Mouse (Mus musculus) CH12F3 (cell line): ENCODE measurements around the gene Phactr1.

Experiments used
- in situ Hi-C: fragments of 300-500 bp; cut with MboI; formaldehyde crosslinking; loops from 2 replicates; pipeline ENCODE4 v1.14.3; 2020; ENCODE audit warnings: low sequenced_read_pairs

Gene Phactr1

GRCm38 (mm10) chr13:42680391-42680994 is at the start of gene Phactr1:
Gene Phactr1 (plus strand): TSS chr13:42680623.
- in situ Hi-C loops = no loop called here

- in situ Hi-C loops = no loop called here
Observed at GRCm38 (mm10) chr13:42634908-42635307, 45.5 kb upstream of the Phactr1 start.

DNA sequence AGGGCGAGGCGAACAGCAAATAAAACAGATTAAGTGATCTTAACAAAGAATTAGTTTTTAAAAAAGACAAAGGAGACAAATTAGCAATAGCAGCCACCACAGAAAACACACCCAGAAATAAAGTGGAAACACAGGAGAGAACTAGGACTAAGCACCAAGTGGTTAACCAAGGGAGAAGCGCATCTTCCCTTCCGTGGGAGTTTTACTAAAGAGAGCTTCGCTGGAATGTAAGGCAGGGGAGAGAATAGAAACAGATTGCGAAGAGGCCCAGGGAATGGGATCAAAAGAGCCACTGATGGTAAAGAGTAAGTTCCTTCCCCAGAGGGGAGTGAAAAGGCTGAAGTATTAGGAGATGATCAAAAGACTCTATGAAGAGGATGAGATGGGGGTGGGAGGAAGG is 30.2 kb upstream of the Phactr1 start:
- in situ Hi-C loops = no loop called here

- in situ Hi-C loops = no loop called here
Observed at GRCm38 (mm10) chr13:42656643-42657315, 23.6 kb upstream of the Phactr1 start.

GRCm38 (mm10) chr13:42671651-42672290 is 8.7 kb upstream of the Phactr1 start:
- in situ Hi-C loops = no loop called here

DNA sequence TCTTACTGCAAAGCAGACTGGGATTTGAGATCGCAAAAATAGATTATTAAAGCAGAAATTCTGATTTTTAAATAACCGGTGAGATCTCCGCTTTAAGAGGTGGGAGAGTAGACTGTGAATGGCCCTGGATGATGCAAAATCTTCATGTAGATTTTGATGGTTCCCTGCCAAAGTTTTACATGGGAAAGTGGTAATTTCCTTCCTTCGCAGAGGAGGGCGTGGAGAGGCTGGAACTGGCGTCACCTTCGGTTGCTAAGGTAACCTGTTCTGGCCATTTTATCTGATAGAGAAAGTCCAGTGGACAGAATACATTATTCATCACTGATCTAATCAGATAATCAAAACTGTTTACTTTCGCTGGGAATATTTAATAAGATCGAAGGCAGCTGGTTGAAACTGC is 876 bp downstream of the Phactr1 start:
- in situ Hi-C loops = no loop called here

GRCm38 (mm10) chr13:42684181-42684580 is 3.8 kb downstream of the Phactr1 start:
- in situ Hi-C loops = no loop called here

- in situ Hi-C loops = no loop called here
Observed at GRCm38 (mm10) chr13:42692233-42692632, 11.8 kb downstream of the Phactr1 start.

GRCm38 (mm10) chr13:42696641-42697040 is 16.2 kb downstream of the Phactr1 start:
- in situ Hi-C loops = no loop called here

- in situ Hi-C loops = no loop called here
Observed at GRCm38 (mm10) chr13:42709148-42709547, 28.7 kb downstream of the Phactr1 start.

- in situ Hi-C loops = no loop called here
Observed at GRCm38 (mm10) chr13:42709611-42710331, 29.3 kb downstream of the Phactr1 start.

DNA sequence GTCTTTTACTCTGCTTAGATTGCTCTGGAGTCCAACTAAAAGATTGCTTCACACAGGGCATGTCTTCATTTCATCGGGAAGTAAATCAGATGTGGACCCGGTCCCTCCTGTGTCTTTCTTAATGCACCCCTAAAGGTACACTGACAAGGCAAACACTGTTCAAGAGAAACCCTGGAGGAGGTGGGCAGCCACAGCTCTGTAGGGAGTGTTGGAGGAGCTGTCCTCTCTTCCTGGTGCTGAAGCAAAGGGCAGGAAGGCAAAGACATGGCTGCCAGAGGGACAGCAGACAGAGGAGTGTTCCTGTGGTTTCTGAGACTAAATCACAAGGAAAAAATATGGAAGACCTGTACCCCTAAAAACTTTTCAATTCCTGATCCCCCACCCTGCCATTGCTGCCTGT is 31.1 kb downstream of the Phactr1 start:
- in situ Hi-C loops = no loop called here

DNA sequence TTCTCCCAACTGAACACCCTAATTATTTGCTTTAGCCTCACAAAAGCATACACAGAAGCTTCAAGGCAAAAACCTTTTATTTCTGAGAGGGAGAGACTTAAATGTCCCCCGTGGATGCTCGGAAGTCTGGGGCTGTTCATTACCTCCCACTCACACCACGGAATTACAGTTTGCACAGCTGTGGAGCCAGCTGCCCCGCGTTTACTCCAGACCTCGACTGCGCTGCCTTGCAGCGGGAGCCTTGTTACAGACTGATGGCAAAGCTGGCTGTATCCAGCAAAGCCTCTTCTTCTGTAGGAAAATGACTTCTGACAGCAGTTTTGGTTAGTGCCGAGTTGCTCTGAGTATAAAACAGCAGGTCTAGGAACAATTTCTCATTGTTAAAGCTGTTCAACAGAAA is 39.0 kb downstream of the Phactr1 start:
- in situ Hi-C loops = no loop called here

GRCm38 (mm10) chr13:42720135-42720534 is 39.7 kb downstream of the Phactr1 start:
- in situ Hi-C loops = no loop called here

GRCm38 (mm10) chr13:42720648-42721047 is 40.2 kb downstream of the Phactr1 start:
- in situ Hi-C loops = no loop called here

DNA sequence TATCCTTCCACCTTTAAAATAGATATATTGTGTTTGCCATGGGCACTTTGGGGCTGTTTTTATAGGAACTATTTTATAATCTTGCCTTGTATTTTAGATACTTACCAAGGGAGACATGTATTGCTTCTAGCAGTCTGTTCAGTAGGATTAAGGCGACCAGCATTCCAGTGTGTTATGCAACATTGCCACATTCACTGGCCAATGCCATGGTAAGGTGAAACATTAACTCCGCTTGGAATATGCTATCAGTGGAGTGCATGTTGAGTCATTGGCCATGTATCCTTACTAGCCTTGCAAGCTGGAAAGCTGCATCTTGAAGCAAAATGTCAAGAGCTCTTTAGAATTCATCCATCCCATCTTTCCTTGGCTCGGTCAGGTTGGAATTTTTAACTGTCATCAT is 43.6 kb downstream of the Phactr1 start:
- in situ Hi-C loops = no loop called here

DNA sequence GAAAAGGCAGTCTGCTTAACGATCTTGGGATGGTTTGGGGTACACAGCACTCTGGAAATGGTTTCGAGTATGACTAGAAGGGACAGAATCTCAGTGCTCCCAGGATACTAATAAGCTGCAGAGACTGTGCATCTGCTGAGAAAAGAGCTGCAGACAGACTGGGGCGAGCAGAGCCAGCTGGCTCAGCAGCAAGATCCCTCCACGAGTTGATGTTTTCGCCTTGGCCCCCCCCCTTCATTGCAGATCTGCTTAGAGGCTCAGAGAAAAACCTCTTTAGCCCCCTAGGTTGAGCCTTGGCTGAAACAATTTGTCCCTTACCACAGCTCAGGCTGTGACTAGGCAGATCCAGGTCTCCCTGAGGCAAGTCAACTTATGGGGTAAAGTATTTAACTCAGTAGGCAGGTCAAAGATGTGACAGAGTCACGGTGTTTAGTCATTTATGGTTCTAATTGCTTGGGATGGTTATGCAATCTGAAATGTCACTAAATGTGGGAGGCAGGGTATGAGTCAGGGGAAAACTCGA is 45.3 kb downstream of the Phactr1 start:
- in situ Hi-C loops = no loop called here

- in situ Hi-C loops = no loop called here
Observed at GRCm38 (mm10) chr13:42737486-42737885, 57.1 kb downstream of the Phactr1 start.

DNA sequence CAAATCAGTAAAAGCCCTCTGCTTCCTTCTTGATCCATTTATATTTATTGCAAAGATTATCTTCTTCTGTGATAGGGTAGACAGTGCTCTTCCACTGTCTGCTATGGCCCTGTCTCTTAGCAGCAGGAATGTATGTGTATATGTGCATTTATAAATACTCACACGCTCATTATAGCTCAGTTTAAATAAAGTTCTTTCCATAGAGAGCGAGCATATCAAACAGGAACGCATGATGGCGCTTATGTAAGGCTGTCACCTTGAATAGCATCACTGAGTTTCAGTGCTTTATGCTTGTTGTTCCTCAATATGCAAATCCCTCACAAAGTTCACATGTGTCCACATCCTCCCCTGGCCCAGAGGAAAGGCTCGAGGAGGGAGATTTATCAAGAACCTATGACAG is 57.7 kb downstream of the Phactr1 start:
- in situ Hi-C loops = no loop called here

DNA sequence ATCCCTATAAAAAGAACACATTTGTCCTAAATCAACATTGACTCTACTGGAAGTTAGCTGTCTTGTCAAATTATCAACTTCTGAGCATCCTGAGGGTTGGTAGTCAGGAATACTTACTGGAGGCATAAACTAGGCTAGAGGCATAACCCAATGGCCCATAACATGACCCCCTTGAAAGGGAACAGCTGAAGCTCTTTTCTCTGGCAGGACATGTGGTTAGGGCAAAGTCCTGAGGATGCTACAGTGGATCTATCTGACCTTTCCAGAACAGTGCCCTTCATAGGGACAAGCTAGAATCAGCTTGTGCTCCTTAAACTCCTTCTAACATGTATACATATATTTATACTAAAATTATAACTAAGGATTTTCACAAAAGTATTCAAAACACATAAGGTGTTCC is 61.8 kb downstream of the Phactr1 start:
- in situ Hi-C loops = no loop called here

GRCm38 (mm10) chr13:42744467-42744866 is 64.0 kb downstream of the Phactr1 start:
- in situ Hi-C loops = no loop called here
